Mouse (Mus musculus) heart, postnatal 4 days (tissue): ENCODE measurements around the gene Rtn3. TPM values are rescaled to one million over a fixed set of nuclear protein-coding genes. Genes with fewer than 3 reads are reported as not detected.

Experiments used
- DNase-seq: peaks from one replicate; pipeline ENCODE4 v3.0.0; 2021
- microRNA-seq, 2 experiments: library from miRNA; unstranded; fragments of <30 nt; microRNA quantifications; one replicate each; pipeline ENCODE4 v1.2.0; 2021 to 2022
- total RNA-seq, 2 experiments: library from RNA; stranded (reverse); gene quantifications; 2 replicates each; pipeline ENCODE4 v1.2.3; 2021

Rtn3 gene
- total RNA-seq, 2 experiments from 2014 or later, result 119 TPM

DNA sequence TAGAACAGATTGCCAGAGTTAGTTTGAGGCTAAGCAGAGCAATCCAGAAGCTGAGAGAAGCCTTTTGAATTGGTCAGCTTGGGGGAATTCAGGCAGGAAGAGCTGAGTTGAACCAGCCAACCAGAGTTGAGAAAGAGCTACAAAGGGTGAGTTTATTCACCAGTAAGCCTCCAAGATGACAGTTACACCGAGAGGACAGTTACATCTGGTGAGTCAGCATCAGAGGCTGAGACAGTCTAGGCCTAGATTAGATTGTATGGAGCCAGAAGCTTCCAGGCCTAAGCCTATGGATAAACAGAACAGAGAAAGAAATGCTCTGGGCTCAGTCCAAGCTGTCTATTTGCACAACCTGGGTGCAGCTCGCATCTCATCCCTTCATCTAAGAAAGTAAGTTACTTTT lies 105.4 kb downstream of the Rtn3 start:
- no peak for DNase-seq

Small RNA genes within 50 kb of the gene (microRNA-seq; reads per million reads assigned to microRNA genes)
- 0.69 to 2.7 reads per million in 2 experiments for gene Mir6991

Other genes starting within 250 kb of the Rtn3 start
- gene Naa40, start 242.1 kb downstream of the Rtn3 start, total RNA-seq, result 10 to 100 TPM; 34.3 to 36.9 TPM
- gene Rcor2, start 216.0 kb downstream of the Rtn3 start, total RNA-seq, result 10 to 100 TPM; 19.0 to 19.2 TPM
- 10 to 100 TPM; 54.9 to 58.4 TPM for gene Mark2, start 141.4 kb downstream of the Rtn3 start, total RNA-seq
- gene Spindoc, start 100.3 kb downstream of the Rtn3 start, total RNA-seq, result 10 to 100 TPM; 29.4 to 30.8 TPM
- 10 to 100 TPM; 28.4 to 28.5 TPM for gene 2700081O15Rik, start 65.7 kb downstream of the Rtn3 start, total RNA-seq
- 10 to 100 TPM; 35.1 to 36.9 TPM for gene Atl3, start 10.8 kb upstream of the Rtn3 start, total RNA-seq
- 10 to 100 TPM; 81.0 to 81.1 TPM for gene Pla2g16, start 74.2 kb upstream of the Rtn3 start, total RNA-seq
- under 1 TPM; 0.36 to 0.41 TPM for gene Lgals12, start 123.9 kb upstream of the Rtn3 start, total RNA-seq
- not detected for gene Hrasls5, start 129.3 kb upstream of the Rtn3 start, total RNA-seq
- not detected for gene Slc22a19, start 228.0 kb upstream of the Rtn3 start, total RNA-seq